Mouse (Mus musculus) layer of hippocampus, adult 9-11 months (tissue): ENCODE measurements around the gene Lrrc4.

Experiments
- DNase-seq: peaks from one replicate; pipeline ENCODE4 v3.0.0; 2022

Gene Lrrc4

DNA sequence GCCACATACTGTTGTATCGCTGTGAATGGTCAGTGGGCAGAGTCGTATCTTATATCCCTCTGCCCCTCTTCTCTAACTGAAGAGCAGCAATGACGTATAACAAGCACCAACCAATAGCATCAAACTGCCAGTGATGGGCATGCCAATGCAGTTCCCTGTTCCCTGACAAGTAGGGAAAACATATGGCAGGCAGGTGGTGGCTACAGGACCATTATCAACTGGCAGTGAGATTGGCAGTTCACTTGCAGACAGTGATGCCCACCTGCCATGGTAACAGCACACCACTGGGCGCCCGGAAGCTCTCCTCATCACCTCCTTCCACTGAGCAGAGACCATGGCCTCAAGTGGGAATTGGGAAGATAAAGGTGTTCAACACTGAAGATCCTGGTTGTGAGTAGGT lies 175.0 kb downstream of the Lrrc4 start:
- DNase-seq: no peak

DNA sequence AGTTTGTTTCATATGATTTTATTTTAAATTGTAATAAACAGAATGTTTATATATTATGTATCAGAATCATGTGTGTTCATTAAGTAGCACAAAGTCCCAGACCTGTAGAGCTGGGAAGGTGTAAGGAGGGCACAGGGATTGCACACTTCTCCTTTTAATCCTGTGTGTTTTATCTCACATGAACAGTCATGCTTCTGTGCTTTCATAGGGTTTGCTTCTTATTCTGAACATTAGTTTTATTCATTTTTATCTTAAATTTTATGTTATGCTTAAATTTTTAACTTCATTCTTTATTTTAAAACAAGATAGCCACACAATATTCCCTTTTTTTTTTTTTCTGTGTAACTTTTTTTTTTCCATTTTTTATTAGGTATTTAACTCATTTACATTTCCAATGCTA lies 186.3 kb downstream of the Lrrc4 start:
- no peak for DNase-seq

DNA sequence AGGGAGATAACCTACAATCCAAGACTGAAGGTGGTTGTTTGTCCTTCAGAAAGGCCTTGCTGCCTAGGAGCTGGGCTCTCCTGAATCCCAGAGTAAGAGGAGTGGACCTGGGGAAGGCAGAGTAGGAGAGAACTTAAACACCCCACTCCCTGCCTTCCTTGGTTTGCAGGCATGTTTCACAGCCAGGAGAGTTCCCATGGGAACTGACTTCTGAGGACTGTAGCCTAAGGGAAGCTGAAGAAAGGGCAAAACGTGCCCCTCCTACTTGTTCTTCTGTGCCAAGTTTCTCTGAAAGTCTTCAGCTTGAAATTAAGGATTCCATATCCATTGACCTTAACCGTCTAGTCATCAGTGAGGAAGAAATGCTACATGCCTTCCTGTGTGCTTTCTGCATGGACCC lies 188.6 kb downstream of the Lrrc4 start:
- no peak for DNase-seq

DNA sequence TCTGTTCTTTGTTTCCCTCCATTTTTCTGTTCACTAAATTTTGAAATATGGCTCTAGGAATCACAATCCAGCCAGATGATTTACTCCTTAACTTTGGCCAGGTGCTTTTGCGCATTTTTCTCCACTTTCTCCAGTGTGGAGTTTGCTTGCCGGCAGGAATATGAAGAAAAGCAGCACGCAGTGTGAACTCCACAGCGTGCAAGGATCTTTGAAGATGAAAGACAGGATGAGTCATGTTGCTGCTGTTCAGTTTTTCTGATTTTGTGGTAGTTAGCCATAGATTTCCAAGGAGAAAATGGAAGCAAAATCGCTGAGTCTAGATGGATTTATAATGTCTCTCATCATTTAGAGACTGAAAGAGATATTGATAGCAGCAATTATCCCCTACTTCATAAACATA lies 191.5 kb downstream of the Lrrc4 start:
- no peak for DNase-seq

DNA sequence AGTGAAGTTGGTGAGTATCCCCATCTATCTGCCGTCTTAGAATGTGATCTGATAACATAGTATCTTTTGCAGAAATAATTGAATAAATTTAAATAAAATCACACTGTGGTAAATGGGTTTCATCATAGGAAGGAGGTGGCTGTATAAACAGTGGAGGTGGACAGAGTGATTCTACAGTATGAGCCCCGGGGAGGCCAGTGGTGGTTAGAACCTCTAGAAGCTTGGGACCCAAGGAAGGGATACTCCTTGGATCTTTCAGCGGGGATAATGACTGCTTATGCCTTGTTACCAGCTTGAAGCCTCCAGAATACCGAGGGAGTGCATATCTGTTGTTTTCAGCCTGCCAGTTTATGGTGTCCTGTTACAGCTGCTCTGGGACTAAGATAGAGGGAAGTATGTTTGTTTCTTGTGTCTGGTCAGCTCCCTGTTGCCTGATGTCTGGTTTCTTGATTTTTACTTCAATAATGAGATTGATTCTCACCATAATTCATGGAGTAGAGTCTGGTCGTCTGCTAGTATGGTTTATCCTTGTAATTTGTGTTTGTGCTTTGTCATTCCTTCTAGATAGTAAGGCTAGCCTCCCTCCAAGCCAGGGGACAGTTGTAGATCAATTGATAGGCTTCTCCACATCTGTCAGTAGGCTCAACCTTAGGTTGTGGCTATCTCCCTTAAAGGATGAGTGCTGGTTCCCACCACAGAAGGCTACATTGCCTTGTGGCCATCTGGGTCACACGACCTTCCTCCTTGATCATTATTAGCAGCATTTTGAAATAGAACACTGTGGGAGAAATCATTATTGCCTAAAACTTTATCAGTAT lies 195.8 kb downstream of the Lrrc4 start:
- no peak for DNase-seq

DNA sequence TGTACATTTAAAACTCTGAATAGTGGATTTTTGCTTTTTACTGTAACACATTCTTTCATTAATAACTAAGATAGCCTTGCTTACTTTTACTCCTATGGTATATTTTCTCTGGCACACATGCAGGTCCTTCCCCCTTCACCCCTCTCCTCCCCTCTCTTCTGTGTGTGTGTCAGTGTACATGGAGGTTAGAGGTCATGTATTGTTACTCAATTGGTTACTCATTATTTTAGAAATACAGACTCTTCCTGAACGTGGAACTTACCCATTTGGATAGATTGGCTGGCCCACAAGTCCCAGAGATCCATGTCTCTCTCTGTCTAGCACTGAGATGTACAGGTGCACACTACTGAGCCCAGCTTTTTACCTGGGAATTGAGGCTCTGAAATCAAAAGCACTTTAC lies 196.5 kb downstream of the Lrrc4 start:
- no peak for DNase-seq

DNA sequence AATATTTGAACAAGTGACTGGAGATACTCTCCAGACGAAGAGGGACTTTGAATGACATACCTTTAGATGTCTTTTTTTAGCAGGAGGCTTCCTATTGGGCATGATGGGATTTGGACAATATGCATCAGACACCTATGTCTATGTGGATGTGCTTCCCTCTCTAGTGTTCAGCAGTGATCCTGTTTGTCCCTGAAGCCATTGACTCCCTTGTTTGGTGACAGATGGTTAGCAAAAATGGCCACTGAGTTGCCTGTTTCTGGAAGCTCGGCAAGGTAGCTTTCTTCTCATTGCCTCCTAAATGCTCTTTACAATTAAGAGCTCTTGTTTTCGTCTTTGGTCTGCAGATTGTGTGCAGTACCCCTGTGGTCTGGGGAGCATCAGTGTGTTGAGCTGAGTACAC lies 197.9 kb downstream of the Lrrc4 start:
- DNase-seq: no peak

DNA sequence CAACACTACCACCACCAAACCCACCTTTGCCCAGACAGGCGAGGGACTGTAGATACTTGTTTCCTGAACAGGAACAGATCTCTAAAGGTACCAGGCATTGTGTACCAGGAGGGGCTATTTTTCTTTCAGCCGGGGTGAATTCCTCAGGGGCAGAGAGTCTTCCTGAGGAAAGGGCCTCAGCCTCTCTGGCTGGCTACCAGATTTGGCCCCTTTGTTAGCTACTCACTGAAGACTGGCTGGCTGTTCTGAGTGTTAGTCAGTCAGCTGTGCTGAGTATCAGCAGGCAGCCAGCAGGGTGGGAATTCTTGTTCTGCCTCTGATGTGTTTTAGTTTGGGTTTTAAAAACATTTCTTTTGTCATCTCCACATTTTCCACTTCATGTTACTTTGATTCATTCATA lies 198.4 kb downstream of the Lrrc4 start:
- DNase-seq: no peak

DNA sequence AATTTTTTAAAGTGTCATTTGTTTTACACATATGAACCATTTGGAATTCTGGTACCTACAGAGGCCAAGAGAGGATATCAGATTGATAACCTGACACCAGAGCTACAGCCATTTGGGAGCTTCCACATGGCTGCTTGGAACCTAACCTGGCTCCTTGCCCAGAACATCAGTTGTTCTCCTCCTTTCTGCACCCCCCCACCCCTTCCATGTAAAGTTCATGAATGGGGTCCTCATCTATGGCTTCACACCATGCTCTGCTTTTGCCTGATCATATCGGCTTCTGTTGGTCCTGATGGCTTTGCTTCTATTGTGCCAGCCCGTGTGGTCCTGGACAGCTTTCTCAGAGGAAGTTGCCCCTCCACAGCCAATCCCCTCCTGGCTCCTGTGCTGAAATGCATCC lies 200.6 kb downstream of the Lrrc4 start:
- no peak for DNase-seq

DNA sequence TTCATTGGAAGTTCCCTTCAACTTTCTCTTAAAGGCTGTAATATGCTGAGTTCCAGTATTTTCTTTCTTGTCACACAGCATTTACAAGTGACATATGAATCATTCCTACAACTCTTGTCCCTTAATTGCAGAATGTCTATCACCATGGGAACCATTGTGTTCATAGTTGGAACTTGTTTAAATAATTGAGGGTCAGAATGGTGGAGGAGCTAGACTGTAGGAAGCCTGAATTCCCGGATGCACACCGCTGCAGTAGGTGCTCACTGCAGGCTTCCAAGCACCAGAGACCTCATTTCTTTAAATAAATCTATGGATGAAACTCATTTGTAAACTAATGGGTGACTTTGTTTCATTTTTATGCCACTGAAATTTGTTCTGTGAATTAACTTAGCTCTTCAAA lies 201.7 kb downstream of the Lrrc4 start:
- DNase-seq: no peak

DNA sequence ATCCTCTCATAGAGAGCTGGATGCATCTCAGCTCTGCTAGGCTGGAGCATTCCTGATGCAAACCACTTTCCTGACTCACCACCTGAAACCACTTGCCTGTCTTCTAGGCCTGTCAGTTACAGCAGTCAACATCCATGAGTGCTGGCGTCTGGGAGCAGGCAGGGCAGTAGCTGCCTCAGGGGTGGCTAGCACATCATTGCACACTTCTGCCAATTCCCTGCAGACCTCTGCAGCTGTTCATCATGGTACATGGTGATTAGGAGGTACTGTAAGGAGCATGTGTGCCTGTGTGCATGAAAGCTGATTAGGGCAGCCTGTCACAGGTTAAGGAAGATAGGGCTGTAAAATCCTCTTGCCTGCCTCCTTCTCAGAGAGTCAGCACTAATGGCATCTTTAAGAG lies 203.1 kb downstream of the Lrrc4 start:
- DNase-seq: no peak

DNA sequence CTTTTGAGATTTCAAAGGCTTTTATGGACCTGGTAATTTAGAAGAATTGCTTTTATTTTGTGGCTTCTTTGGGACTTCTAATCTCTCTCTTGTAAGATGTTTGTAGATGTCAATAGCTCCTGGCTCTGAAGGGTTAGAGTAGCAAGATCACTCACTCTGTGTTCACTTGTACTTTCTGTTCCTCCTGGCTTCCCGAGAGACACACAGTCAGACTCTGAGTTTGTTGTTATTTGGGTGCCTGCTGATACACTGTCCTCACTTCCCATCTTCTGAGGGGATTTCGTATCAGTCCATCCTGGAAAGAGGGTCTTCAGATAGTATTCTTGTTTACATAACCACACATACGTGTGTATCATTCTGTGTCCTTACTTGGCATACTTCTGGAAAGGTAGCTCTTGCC lies 208.6 kb downstream of the Lrrc4 start:
- DNase-seq: no peak

DNA sequence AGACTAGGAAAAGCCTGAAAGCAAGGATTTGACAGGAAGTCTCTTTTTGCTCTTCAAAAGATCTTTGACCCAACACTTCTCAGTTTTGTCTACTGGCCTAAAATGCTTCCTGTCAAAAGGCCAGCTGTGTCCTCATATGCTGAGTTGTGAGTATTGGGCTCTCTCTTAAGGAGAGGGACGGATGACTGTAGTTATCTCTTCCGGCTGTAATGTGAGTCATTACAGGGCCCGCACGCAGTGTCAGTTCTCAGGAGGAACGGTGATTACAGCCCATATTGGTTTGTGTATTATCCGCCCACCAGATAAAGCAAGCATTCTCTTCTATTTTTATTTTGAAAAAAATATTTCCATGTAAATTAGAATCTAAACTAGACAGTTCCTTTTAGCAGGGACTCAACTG lies 209.0 kb downstream of the Lrrc4 start:
- no peak for DNase-seq

DNA sequence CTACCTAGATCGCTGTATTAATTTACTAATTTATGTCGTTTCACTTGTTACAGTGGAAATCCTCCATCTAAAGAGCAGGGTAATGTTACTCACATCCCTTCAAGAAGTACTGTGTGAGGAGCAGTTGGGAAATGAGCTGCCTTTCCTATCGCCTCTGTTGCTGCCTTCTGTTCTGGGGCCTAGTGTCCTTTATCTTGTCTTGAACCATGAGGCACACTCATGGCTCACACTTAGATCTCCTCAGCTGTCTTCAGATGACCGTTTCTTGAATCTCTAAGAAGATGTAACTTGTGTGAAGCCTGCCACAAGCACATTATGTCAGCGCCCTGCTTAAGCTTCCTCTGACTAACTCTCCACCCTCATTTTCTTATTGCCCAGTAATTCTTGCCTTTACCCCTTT lies 209.6 kb downstream of the Lrrc4 start:
- DNase-seq: no peak

DNA sequence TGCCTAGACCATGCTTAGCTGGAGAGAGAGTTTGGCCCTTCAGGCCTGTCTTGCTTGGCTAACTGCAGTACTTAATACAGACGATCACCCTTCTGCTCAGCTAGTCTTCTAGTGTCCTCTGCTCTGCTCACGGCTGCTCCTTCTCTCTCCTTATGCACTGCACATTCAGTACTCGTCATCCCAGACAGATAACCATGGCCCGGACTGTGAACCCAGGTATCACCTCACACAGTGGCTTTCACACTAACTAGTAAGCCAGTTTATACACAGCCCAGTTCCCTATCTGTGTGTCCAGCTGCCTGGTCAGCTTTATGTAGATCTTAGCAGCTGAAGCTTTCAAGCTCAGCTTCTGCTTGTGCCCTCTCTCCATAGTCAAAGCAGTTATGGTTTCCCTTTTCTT lies 210.1 kb downstream of the Lrrc4 start:
- no peak for DNase-seq

DNA sequence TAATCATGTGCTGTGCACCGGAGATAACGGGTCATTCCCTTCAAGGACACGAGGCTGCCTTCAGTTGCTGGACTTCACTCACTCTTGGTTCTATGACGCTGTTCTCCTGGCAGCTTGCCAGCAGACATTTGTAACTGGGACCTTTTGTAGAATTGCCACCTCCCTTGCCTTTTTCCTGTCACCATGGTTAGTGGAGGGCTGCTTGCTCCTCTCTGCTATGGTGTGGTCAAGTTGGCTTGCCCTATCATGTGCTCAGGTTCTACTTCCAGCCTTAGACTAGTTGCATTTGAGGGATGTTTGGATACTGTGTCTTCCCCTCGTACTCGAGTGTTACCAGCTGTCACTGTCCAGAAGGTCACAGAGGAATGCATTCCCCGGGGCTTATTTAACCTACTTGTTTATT lies 212.8 kb downstream of the Lrrc4 start:
- DNase-seq: peak; percentile 37

DNA sequence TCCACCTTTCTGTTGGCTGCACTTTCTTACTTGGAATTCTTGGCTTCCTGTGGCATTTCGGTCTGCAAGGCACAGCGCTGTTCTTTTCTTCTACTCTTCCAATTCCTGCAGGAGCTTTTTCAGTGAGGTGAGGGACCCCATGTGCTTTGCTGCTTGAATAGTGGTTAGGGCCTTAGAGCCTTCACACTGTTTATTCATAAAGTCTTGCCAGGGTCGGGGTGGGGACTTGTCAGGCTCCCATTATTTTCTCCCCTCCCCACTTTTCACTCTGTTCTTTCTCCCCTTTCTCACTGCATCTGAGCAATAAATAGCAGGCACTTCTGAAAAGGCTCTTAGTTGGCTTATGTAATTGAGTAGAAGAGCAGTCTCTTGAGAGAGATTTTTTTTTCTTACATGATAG lies 213.2 kb downstream of the Lrrc4 start:
- no peak for DNase-seq

DNA sequence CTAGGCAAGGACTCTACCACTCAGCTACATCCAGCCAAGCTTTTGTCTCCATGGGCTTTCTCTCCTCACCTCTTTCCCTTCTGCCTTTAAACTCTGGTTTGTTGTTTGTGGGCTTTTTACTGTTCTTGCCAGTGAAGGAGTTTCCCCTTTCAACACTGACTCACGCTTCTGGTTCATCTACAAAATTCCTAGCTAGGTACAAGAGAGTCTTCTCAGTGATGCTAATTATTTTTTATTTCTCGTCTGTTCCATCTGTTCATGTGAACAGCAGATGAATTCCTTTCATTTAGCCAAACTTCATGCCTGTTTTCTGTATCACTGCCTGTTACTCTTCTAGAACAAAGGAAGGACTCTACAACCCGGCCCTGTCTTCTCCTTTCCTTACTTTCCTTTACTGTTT lies 215.6 kb downstream of the Lrrc4 start:
- DNase-seq: peak; percentile 49

DNA sequence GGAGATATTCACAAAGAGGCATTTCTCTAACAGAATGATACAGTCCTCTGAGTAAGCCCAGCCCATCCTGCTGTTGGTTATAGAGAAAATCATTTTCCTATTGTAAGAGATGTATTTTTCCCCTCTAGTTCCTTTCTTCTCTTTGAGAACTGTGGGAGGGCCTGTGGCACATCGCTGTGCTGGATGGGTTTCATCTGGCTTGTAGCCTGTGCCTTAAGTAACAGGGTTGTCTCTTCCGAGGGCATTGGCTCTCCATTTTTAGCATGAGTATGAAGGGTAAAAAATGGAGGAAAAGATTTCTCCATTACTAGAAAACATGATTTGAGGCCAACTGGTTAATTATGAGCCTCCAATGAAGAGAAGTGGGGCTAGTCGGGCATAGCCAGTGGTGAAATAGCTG lies 216.1 kb downstream of the Lrrc4 start:
- DNase-seq: peak; percentile 17

DNA sequence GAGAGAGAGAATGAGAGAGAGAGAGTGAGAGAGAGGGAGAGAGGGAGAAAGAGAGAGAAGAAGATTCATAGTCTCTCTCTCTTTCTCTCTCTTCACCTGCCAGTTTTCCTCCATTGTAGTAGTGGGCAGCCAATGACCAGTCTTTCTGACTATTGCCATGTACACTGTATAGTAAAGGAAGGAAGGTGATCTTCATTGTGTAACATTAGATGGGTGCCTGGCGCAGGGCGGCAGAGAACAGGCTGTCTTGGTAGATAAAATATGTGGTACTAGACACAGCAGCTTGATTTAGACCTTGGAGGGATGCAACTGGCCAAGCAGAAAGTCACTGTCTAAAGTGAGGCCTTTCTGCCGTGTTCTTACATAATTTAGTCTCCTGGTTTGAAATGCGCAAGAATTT lies 216.7 kb downstream of the Lrrc4 start:
- DNase-seq: no peak

DNA sequence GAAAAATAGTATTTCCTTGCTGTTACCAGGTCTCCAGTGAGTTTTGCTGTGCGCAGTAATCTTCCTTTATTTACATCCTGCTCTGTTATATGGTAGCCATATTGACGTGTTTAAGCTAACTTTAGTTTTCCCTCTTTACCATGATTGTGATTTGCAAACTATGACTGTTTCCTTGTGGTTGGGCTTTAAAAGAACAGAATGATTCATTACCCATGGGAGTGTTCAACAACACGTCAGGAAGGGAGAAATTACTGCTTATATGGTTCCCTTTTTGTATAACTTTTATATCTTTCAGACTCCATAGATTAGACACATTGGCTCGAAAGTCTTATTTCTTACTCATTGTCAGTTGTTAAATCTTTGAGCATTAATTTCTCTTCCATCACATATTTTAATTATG lies 218.1 kb downstream of the Lrrc4 start:
- no peak for DNase-seq
